Mouse (Mus musculus) cerebellum, adult 11 months (tissue): ENCODE data around the gene Olfr347.

Experiments
- DNase-seq: peaks from one replicate; pipeline ENCODE4 v3.0.0; 2022

Gene Olfr347

DNA sequence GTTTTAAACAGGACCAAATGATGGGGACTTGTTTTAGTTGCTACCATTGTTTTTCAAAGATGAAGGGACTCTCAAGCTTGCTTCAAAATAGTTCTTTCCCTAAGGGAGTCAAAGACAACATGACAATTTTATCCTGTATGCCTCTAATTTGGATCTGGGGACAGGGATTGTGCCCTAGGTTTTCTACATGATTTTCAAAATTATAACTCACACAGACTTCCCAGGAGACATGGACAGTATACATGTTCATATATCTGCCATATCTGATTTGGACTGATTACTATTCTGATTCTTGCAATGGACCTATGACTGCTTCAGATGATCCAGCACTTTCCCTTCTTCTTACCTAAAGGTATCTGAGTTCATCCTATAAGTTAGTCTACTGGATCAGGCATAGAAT is at the start of gene Olfr347:
Gene Olfr347 (plus strand): TSS at position 301 of the 400 bp plus-strand sequence.
- DNase-seq, result no peak

GRCm38 (mm10) chr2:36685488-36685887 is 46.2 kb upstream of the Olfr347 start, which contains the start of gene Olfr346:
Olfr346 (plus strand) TSS chr2:36685788.
- no peak for DNase-seq

GRCm38 (mm10) chr2:36736226-36736625 is 4.5 kb downstream of the Olfr347 start:
- DNase-seq, result peak; percentile 2

GRCm38 (mm10) chr2:36783976-36784375 is 52.3 kb downstream of the Olfr347 start, which contains the start of gene Olfr348:
Olfr348 (plus strand) TSS chr2:36784276.
- no peak for DNase-seq
